Mouse (Mus musculus) central nervous system, embryonic 18 days (tissue): ENCODE results near the gene Ctr9. TPM values are rescaled to one million over a fixed set of nuclear protein-coding genes. Genes with fewer than 3 reads are reported as not detected.

ENCODE experiments used
- polyA plus RNA-seq: library from polyadenylated mRNA; depleted of rRNA; stranded (reverse); fragments of >200 nt; gene quantifications from 2 replicates; pipeline ENCODE4 v1.2.3, GENCODE M21; 2012; rRNA removed

Ctr9 gene
- polyA plus RNA-seq: 47.7 and 48.7 TPM in 2 replicates

GRCm38 (mm10) chr7:111028281-111029045 lies at the start of gene Ctr9:
Ctr9 (plus strand) TSS chr7:111028951.

GRCm38 (mm10) chr7:110982053-110982705 lies 46.6 kb upstream of the Ctr9 start, which contains the start of gene Mrvi1:
Mrvi1 (minus strand) TSS chr7:110982461.

GRCm38 (mm10) chr7:111082822-111083732 lies 54.3 kb downstream of the Ctr9 start, which contains the start of gene Eif4g2:
Eif4g2 (minus strand) TSS chr7:111083030.

Other genes starting within 250 kb of the Ctr9 start
- 51.4 TPM in 2 replicates for gene Rnf141, start 184.5 kb upstream of the Ctr9 start, polyA plus RNA-seq
- 4.1 and 5.6 TPM in 2 replicates for gene Lyve1, start 165.7 kb upstream of the Ctr9 start, polyA plus RNA-seq
- gene Mrvi1, start 46.5 kb upstream of the Ctr9 start, polyA plus RNA-seq: 0.76 and 1.0 TPM in 2 replicates
- gene Eif4g2, start 54.1 kb downstream of the Ctr9 start, polyA plus RNA-seq: 594 and 609 TPM in 2 replicates